Mouse (Mus musculus) layer of hippocampus, adult 2 months (tissue): ENCODE data around the gene Vps39. TPM values are rescaled to one million over a fixed set of nuclear protein-coding genes. Genes with fewer than 3 reads are reported as not detected.

Source experiments
- DNase-seq, 2 experiments: peaks; one replicate each; pipeline ENCODE4 v3.0.0; 2022; ENCODE audit warnings: low spot score in 2 of 2
- H3K27ac ChIP-seq: fragments of 200-600 bp; 2 replicates; pipeline ENCODE4 v1.8.1; 2022
- H3K4me3 ChIP-seq: fragments of 200-600 bp; 2 replicates; pipeline ENCODE4 v1.8.1; 2022; ENCODE audit warnings: mild to moderate bottlenecking
- CTCF ChIP-seq: fragments of 200-600 bp; conservative IDR thresholded peaks from 2 replicates; pipeline ENCODE4 v1.8.1; 2022; ENCODE audit warnings: antibody characterized with exemption, mild to moderate bottlenecking, moderate library complexity
- total RNA-seq, 2 experiments: library from RNA; stranded (reverse); gene quantifications; 2 replicates each; pipeline ENCODE4 v1.2.3; 2021

The Vps39 gene
- total RNA-seq, 2 experiments from 2014 or later = 69.0 to 80.5 TPM

DNA sequence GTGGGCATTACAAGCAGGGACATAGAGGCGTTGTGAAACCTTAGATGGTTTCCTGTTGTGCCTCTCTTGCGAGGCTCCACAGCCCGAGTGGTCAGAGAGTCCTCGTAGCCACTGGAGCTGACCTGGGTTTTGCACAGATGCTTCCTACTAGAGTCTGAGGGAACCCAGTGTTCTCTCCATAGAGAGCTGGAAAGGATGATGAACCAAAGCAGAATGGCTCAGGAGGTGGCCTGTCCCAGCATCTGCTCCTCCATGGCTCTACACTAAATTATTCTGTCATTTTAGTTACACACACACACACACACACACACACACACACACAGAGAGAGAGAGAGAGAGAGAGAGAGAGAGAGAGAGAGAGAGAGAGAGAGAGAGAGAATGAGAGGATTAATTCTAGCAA lies 67.3 kb downstream of the Vps39 start:
- DNase-seq = no peak
- Histone ChIP-seq H3K4me3 (no peak overlapping the region), H3K27ac (no peak overlapping the region)
- TF ChIP-seq CTCF = no peak

- Histone ChIP-seq H3K27ac (no peak overlapping the region), H3K4me3 (no peak overlapping the region)
- no peak for DNase-seq
- no peak for TF ChIP-seq CTCF
Observed at GRCm38 (mm10) chr2:120284705-120285104, 68.2 kb downstream of the Vps39 start.

GRCm38 (mm10) chr2:120284094-120284493 lies 68.8 kb downstream of the Vps39 start:
- no peak for TF ChIP-seq CTCF
- DNase-seq = no peak
- no peak overlapping the region for H3K4me3 ChIP-seq
- no peak overlapping the region for H3K27ac ChIP-seq

GRCm38 (mm10) chr2:120283550-120283949 lies 69.4 kb downstream of the Vps39 start:
- DNase-seq = no peak
- Histone ChIP-seq H3K27ac (no peak overlapping the region), H3K4me3 (no peak overlapping the region)
- TF ChIP-seq CTCF = no peak

DNA sequence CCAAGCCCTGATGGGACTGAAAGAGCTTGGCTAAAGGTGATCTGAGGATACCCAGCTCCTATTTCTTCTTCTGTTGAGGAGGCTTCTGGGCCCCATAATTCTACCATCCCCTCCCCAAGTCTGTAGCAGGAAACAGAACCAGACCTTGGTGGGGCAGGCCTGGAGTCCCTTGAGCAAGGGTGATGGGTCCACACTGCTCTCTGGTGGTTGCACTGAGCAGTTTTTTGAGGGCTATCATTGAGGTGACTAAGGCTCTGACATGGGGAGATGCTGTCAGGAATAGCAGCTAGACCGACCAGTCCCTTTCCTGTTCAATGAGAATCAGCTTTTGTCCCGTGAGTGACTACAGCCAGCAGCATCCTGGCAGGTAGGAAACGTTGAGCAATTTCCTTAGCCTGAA lies 71.7 kb downstream of the Vps39 start:
- Histone ChIP-seq H3K4me3 (no peak overlapping the region), H3K27ac (no peak overlapping the region)
- no peak for DNase-seq
- peak; percentile 54 for TF ChIP-seq CTCF

- peak; percentile 96 for TF ChIP-seq CTCF
- Histone ChIP-seq H3K27ac (no peak overlapping the region), H3K4me3 (no peak overlapping the region)
- DNase-seq = peak; percentile 47 to 71
Observed at GRCm38 (mm10) chr2:120279961-120280360, 73.0 kb downstream of the Vps39 start.

- no peak for DNase-seq
- H3K4me3 ChIP-seq = no peak overlapping the region
- TF ChIP-seq CTCF = no peak
- no peak overlapping the region for H3K27ac ChIP-seq
Observed at GRCm38 (mm10) chr2:120276951-120277350, 76.0 kb downstream of the Vps39 start.

DNA sequence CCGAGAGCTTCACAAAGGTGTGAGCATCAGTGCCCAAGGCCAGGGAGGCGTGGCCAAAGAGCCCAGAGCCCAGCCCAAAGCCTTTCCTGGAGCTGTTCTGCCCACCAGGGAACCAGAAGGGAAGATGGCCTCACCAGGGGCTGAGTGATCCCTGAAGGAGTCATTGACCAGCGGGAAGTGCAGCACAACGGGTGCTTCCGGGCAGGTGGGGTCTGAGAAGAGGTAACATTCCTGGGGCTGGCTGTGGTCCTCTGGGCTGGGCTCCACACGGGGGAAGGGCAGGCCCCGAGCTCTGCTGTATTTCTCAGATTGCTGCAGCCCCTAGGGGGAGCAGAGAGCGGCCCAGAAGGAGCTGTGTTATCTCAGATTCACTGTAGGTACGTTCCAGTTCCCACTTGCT lies 84.3 kb downstream of the Vps39 start:
- peak; percentile 66 for TF ChIP-seq CTCF
- DNase-seq = no peak
- H3K4me3 ChIP-seq = no peak overlapping the region
- H3K27ac ChIP-seq = no peak overlapping the region

Other genes starting within 250 kb of the Vps39 start
- gene Ehd4, start 198.5 kb downstream of the Vps39 start, total RNA-seq = 1 to 10 TPM; 5.4 to 7.6 TPM
- 10 to 100 TPM; 11.9 to 12.1 TPM for gene Pla2g4e, start 107.8 kb downstream of the Vps39 start, total RNA-seq
- not detected for gene Pla2g4d, start 63.9 kb downstream of the Vps39 start, total RNA-seq
- gene Pla2g4f, start 39.0 kb downstream of the Vps39 start, total RNA-seq = not detected
- gene Ganc, start 50.8 kb upstream of the Vps39 start, total RNA-seq = 10 to 100 TPM; 12.6 to 14.8 TPM
- gene Tmem87a, start 51.0 kb upstream of the Vps39 start, total RNA-seq = 10 to 100 TPM; 41.0 to 43.4 TPM
- gene Capn3, start 102.9 kb upstream of the Vps39 start, total RNA-seq = 10 to 100 TPM; 19.8 to 20.9 TPM
- 100 to 1,000 TPM; 159 to 161 TPM for gene Zfp106, start 210.7 kb upstream of the Vps39 start, total RNA-seq
- 10 to 100 TPM; 19.6 to 19.8 TPM for gene Snap23, start 214.5 kb upstream of the Vps39 start, total RNA-seq